Mouse (Mus musculus): ENCODE measurements around the gene Meltf. TPM values are rescaled to one million over a fixed set of nuclear protein-coding genes. Genes with fewer than 3 reads are reported as not detected.

The Meltf gene
- polyA plus RNA-seq, 1 experiment: not detected

DNA sequence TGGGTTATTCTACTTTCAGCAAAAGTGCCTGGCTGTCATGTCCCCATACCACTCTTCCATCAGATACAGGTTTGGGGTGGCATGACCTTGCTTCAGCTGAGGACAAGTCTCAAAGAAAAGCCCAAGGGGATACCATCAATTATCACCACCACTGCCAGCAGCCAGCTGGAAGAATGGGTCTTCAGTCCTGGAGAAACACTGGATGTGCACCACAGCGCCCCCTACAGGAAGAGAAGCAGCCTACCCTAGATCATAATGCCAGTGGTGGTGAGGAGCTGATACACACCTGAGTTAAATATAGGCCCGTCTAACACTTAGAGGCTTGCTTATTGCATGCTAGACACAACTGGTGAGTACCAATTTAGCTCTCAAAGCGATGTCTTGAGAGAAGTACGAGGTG lies 26.7 kb downstream of the Meltf start:
- H3K79me3 ChIP-seq (ENCODE audit: low read depth): no peaks in the 10 kb centered on the region
- no peaks in the 10 kb centered on the region for H3K27me3 ChIP-seq (ENCODE audit: control insufficient read depth, insufficient read depth, insufficient read length)
- H3K79me2 ChIP-seq (ENCODE audit: control insufficient read depth, insufficient read depth): no peaks in the 10 kb centered on the region
- no peak overlapping the region for H3K4me3 ChIP-seq (ENCODE audit: insufficient read depth, poor library complexity, severe bottlenecking)
- TF ChIP-seq FOSL1 (IDR thresholded peaks at IDR 0.05; ENCODE audit: insufficient read depth, low read length, poor library complexity, severe bottlenecking) (no peak), MAX (IDR thresholded peaks at IDR 0.05) (no peak), MYOG (IDR thresholded peaks at IDR 0.05; ENCODE audit: control insufficient read depth, extremely low read depth, insufficient read length) (no peak), USF1 (IDR thresholded peaks at IDR 0.05; ENCODE audit: low read depth) (no peak), CEBPB (IDR thresholded peaks at IDR 0.05; ENCODE audit: low read depth) (no peak), CTCF (IDR thresholded peaks at IDR 0.05; ENCODE audit: control insufficient read depth, insufficient read depth, insufficient read length) (no peak), MYOD1 (IDR thresholded peaks at IDR 0.05; ENCODE audit: control insufficient read depth, insufficient read length, low read depth) (no peak)
- no peaks in the 10 kb centered on the region for H3K36me3 ChIP-seq (ENCODE audit: control insufficient read depth, insufficient read depth)
- H3ac ChIP-seq (ENCODE audit: control insufficient read depth, insufficient read length, low read depth): no peak overlapping the region

DNA sequence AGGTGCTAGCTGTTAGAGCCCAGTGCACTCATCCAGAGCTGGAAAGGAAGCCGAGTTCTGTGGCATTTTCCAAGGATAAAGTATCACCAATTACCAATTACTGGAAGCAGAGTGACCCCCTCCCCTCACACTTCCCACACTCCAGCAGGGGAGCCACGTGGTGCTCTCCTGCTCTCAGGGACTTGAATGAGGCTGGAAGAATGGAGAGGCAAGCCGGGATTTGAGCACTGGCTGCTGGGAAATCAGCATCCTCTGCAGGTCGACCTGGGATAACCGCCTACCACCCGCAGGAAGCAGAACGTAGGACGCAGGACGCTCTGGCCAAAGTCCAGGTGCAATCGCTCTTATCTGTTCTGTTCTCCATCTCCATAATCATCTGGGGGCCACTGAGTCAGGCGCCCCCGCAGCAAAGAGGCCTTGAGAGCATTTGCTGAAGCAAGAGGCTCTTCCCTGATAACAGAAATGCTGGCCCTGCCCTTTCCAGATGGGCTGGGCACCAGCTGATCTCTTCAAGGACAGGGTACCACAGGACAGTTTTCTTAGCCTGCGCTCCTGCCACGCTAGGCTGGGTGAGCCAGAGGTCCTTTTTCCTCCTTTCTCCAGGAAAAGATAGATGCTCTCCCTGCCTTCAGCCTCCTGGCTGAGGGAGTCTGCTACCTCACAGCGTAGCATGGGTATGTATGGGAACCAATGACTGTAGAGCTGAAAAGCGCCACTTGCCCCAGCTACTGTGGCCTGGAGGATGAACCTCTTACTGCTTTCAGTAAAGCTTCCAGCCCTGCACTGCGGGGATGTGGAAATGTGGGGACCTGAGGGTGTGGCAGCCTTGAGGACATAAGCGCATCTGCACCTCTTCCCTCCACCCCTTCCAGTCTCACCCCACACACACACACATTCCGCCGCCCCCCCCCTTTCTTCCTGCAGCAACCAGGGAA lies 27.5 kb downstream of the Meltf start:
- TF ChIP-seq USF1 (IDR thresholded peaks at IDR 0.05; ENCODE audit: low read depth): no peak
- Histone ChIP-seq H3K4me3 (ENCODE audit: insufficient read depth, poor library complexity, severe bottlenecking) (no peak overlapping the region), H3ac (ENCODE audit: control insufficient read depth, insufficient read length, low read depth) (no peak overlapping the region), H3K79me2 (ENCODE audit: control insufficient read depth, insufficient read depth) (no peaks in the 10 kb centered on the region), H3K36me3 (ENCODE audit: control insufficient read depth, insufficient read depth) (no peaks in the 10 kb centered on the region), H3K27me3 (ENCODE audit: control insufficient read depth, insufficient read depth, insufficient read length) (no peaks in the 10 kb centered on the region), H3K79me3 (ENCODE audit: low read depth) (no peaks in the 10 kb centered on the region)

DNA sequence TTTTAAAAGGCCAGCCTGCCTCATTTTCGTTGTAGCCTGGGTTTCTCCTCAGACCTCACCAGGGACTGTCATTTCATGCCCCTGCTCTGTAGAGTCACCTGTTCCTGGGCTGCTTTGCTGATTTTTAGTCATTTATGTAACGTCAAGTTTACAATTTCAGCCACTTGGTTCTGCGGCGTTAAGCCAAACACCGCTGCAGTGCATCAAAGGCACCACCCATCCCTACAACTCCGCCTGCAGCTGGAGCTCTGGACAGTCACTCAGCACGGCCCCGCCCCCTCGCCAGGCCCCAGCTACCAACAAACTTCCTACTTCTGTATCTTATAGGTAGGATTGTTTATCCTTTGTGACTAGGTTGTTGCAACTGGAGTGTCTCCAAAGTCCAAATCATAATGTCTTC lies 28.3 kb downstream of the Meltf start:
- TF ChIP-seq CTCF (IDR thresholded peaks at IDR 0.05; ENCODE audit: control insufficient read depth, insufficient read depth, insufficient read length): no peak
- Histone ChIP-seq H3K4me3 (ENCODE audit: insufficient read depth, poor library complexity, severe bottlenecking) (no peak overlapping the region), H3ac (ENCODE audit: control insufficient read depth, insufficient read length, low read depth) (no peak overlapping the region), H3K36me3 (ENCODE audit: control insufficient read depth, insufficient read depth) (no peaks in the 10 kb centered on the region), H3K27me3 (ENCODE audit: control insufficient read depth, insufficient read depth, insufficient read length) (no peaks in the 10 kb centered on the region), H3K79me2 (ENCODE audit: control insufficient read depth, insufficient read depth) (no peaks in the 10 kb centered on the region), H3K79me3 (ENCODE audit: low read depth) (no peaks in the 10 kb centered on the region)

DNA sequence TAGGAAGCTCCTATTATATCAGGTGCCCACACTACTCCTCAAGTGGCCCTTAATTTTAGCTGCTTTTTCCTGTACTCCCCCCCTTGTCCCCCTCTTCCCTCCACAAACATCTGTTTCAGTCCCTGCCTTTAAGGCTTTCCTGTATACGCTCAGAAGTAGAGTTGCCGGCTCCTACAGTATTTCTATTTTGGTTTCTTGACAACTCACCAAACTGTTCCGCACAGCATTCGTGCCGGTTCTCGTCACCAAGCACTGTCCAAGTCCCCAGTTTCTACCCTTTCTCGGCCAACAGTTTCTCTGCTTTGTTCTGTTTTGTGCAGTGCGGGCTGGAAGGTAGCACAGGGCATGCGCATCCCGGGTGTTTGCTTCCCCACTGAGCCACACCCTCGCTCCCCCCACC lies 30.3 kb downstream of the Meltf start:
- no peaks in the 10 kb centered on the region for H3K27me3 ChIP-seq (ENCODE audit: control insufficient read depth, insufficient read depth, insufficient read length)
- no peak for TF ChIP-seq FOSL1 (IDR thresholded peaks at IDR 0.05; ENCODE audit: insufficient read depth, low read length, poor library complexity, severe bottlenecking)
- TF ChIP-seq USF1 (IDR thresholded peaks at IDR 0.05; ENCODE audit: low read depth): no peak
- no peak for TF ChIP-seq MYOD1 (IDR thresholded peaks at IDR 0.05; ENCODE audit: control insufficient read depth, insufficient read length, low read depth)
- TF ChIP-seq CTCF (IDR thresholded peaks at IDR 0.05; ENCODE audit: control insufficient read depth, insufficient read depth, insufficient read length): no peak
- TF ChIP-seq CEBPB (IDR thresholded peaks at IDR 0.05; ENCODE audit: low read depth): no peak
- no peak for TF ChIP-seq MYOG (IDR thresholded peaks at IDR 0.05; ENCODE audit: control insufficient read depth, extremely low read depth, insufficient read length)
- no peak for TF ChIP-seq MAX (IDR thresholded peaks at IDR 0.05)
- H3K36me3 ChIP-seq (ENCODE audit: control insufficient read depth, insufficient read depth): no peaks in the 10 kb centered on the region
- H3K4me3 ChIP-seq (ENCODE audit: insufficient read depth, poor library complexity, severe bottlenecking): no peak overlapping the region
- H3K79me3 ChIP-seq (ENCODE audit: low read depth): no peaks in the 10 kb centered on the region
- no peak overlapping the region for H3ac ChIP-seq (ENCODE audit: control insufficient read depth, insufficient read length, low read depth)
- H3K79me2 ChIP-seq (ENCODE audit: control insufficient read depth, insufficient read depth): no peaks in the 10 kb centered on the region

DNA sequence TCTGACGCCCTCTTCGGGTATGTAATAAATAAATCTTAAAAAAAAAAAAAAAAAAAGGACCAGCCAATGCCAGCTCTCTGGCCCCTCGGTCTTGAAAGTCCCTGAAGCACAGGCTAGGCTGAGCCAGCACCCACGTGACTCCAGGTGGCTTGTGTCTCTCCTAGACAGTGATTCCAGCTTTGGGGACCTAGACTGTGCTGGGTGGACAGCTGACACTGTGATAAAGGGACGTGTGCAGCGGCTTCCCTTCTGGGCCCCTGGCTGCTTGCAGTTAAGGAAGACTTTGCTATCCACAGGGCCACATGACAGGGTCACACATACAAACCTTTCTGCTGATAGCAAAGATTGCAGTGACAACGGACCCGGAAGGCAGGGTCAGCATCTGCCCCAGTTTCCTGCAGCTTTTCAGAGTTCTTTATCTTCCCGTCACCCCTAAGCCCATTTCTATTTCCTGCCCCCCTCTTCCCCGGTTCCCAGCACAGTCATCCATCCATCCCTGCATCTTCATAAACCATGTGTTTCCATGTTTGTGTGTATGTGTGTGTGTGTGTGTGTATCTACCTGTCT lies 31.8 kb downstream of the Meltf start:
- TF ChIP-seq USF1 (IDR thresholded peaks at IDR 0.05; ENCODE audit: low read depth) (no peak), CTCF (IDR thresholded peaks at IDR 0.05; ENCODE audit: control insufficient read depth, insufficient read depth, insufficient read length) (no peak)
- H3K27me3 ChIP-seq (ENCODE audit: control insufficient read depth, insufficient read depth, insufficient read length): no peaks in the 10 kb centered on the region
- H3K4me3 ChIP-seq (ENCODE audit: insufficient read depth, poor library complexity, severe bottlenecking): no peak overlapping the region
- no peak overlapping the region for H3ac ChIP-seq (ENCODE audit: control insufficient read depth, insufficient read length, low read depth)
- H3K36me3 ChIP-seq (ENCODE audit: control insufficient read depth, insufficient read depth): no peaks in the 10 kb centered on the region
- no peaks in the 10 kb centered on the region for H3K79me2 ChIP-seq (ENCODE audit: control insufficient read depth, insufficient read depth)
- no peaks in the 10 kb centered on the region for H3K79me3 ChIP-seq (ENCODE audit: low read depth)

DNA sequence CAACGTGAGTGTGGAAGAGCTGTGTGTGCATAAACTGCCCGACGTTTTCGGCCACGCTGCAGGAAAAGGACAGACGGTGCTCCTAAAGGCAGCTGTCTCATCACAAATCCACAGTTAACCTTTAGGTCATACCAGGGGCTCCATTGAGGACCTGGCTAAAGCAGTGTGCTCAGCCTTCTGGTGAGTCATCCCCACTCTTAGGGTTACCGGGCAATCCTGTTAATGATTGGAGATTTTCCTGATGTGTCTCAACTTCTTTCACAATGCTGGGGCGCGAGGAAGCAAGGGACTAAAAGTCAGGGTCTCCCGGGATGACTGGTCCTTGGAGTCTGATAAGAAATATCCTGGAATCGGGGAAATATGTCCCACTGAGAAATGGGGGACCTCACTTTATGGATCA lies 39.2 kb downstream of the Meltf start:
- no peak overlapping the region for H3K4me3 ChIP-seq (ENCODE audit: insufficient read depth, poor library complexity, severe bottlenecking)
- no peaks in the 10 kb centered on the region for H3K36me3 ChIP-seq (ENCODE audit: control insufficient read depth, insufficient read depth)
- no peaks in the 10 kb centered on the region for H3K79me3 ChIP-seq (ENCODE audit: low read depth)
- H3K79me2 ChIP-seq (ENCODE audit: control insufficient read depth, insufficient read depth): no peaks in the 10 kb centered on the region
- TF ChIP-seq USF1 (IDR thresholded peaks at IDR 0.05; ENCODE audit: low read depth): no peak
- no peak for TF ChIP-seq CTCF (IDR thresholded peaks at IDR 0.05; ENCODE audit: control insufficient read depth, insufficient read depth, insufficient read length)
- TF ChIP-seq MYOG (IDR thresholded peaks at IDR 0.05; ENCODE audit: control insufficient read depth, extremely low read depth, insufficient read length): no peak
- no peak for TF ChIP-seq CEBPB (IDR thresholded peaks at IDR 0.05; ENCODE audit: low read depth)
- no peak for TF ChIP-seq MYOD1 (IDR thresholded peaks at IDR 0.05; ENCODE audit: control insufficient read depth, insufficient read length, low read depth)
- H3ac ChIP-seq (ENCODE audit: control insufficient read depth, insufficient read length, low read depth): no peak overlapping the region
- H3K27me3 ChIP-seq (ENCODE audit: control insufficient read depth, insufficient read depth, insufficient read length): no peaks in the 10 kb centered on the region

Data from C2C12 (cell line).